Mouse (Mus musculus): ENCODE results near the gene BC028528.
"Not testable (repeated sequence)": the region's sequence is repeated elsewhere in the genome, so short reads cannot be mapped to it uniquely, and the experiment has no call there.

Gene BC028528

DNA sequence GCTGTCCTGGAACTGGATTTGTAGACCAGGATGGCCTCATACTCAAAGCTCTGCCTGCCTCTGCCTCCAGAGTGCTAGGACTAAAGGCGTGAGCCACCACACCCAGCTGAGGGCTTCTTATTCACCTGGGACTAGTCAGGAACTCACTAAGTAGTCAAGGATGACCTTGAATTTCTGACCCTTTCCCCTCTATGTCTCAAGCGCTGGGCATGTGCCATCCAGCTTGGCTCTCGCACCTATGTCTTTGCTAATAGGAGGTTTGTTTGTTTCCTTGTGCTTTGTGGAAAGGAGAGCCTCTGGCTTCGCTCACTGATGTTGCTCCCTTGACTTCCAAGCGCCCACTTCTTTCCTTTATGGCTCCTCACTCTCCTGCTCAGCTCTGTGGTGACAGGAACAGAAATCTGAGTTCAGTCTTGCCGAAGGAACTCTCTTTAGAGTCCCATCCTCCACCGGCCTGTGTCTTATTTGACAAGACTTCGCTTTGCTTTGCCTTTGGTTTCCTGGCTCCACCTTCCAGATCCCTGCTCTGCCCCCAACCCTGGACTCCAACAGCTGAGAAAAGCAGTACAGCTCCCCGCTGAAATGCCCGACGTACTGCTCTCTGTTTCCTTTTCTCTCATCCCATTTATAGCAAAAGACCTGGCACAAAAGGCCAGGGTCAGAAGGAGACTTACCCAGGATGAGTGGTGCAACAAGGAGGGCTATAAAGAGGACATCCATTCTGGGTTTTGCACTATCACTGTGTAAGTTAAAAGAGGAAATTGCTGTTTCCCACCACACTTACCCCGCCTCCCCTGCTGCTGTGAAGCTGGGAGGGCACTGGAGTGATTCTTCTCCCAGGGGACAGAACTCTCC, at the start of gene BC028528:
Gene BC028528 (minus strand): TSS at position 795 of the 855 bp plus-strand sequence.
- no peak for DNase-seq (ENCODE audit: low read depth, low spot score)

DNA sequence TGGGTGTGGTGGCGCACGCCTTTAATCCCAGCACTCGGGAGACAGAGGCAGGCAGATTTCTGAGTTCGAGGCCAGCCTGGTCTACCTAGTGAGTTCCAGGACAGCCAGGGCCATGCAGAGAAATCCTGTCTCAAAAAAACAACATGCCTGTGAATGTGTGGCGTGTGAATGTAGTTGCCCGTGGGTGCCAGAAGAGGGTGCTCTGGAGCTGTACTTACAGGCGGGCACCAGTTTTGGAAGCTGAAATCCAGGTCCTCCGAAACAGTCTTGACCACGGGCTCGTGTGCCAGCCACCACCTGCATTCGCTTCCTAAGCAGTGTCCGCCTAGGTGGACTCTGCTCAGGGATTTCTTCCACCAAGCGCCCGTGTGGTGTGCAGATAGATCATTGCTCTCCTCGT, 47.0 kb upstream of the BC028528 start:
- DNase-seq (ENCODE audit: low read depth, low spot score): no peak

DNA sequence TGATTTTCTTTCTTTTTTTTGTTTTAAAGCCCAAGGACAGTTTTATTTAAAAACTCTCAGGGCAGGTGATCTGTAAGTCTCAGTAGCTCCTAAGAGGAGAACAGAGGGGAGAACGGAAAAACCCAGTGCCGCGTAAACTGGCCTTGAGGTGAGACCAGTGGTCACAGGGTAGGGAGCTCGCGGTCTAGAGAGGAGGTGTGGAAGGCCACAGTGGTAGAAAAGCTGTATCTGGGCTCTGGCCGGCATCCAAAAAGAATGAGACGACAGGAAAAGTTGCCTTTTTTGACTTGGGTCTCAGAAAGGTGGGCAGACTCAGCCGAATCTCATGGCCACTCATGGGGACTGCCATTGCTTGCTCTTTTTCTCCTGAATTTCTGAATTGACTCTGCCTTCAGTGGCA, 46.4 kb upstream of the BC028528 start:
- no peak for DNase-seq (ENCODE audit: low read depth, low spot score)

DNA sequence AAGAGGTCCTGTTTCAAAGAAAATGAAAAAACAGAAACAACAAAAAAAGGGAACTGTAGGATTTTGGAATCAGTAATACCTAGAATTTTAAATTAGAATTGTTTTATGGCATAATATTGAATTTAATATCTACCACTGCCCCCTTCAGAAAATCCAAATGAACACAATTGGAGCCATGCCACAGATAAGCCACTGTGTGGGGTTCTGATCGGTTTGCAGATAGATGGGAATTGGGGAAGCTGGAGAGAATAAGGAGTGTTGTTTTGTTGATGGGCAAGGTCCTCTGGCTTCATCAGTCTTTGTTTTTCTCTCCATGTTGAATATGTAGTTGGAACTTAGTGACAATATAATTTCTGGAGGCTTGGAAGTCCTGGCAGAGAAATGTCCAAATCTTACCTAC, 42.6 kb upstream of the BC028528 start:
- DNase-seq (ENCODE audit: low read depth, low spot score): no peak

DNA sequence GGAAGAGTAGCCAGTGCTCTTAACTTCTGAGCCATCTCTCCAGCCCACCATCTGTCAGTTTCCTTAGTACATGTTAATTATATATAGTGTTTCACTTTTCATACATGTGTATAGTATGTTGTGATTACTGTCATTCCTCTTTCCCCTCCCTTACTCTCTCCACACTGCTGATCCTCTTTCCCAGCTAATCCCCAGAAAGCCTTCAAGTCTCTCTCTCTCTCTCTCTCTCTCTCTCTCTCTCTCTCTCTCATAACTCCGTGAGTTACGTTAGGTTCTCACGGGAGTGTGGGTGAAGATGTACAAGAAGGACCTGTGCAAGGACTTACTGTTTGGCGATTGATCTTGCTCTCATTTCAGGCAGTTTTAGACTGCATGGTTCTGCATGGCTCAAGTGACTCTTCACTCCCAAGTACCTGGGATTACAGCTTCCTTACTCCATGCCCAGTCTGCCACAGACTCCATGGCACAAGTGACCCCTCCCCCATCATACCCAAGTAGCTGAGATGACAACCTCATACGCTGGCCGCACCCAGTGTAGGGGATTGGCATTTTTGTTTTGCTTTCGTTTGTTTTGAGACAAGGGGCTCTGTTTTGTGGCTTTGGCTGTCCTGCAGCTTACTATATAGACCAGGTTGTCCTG, 41.4 kb upstream of the BC028528 start:
- DNase-seq (ENCODE audit: low read depth, low spot score): peak; percentile 80

DNA sequence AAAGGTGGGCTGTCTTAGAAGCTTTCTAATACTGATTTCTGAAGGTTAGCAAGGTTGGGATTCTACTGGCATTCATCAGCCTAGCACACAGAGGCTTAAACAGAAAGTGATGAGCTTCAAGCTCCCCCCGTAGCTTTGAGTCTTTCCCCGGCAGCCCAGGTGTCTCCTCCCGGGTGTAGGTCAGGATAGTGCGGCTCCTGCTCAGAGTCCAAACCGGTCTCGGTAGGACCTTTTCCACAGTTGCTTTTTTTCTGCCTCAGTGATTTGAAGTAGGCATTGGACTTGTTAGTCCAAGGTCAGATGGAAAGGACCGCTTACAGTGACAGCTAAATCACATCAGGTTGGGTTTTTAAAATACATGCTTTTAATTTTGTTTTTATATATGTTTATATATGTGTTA, 40.8 kb upstream of the BC028528 start:
- DNase-seq (ENCODE audit: low read depth, low spot score): no peak

DNA sequence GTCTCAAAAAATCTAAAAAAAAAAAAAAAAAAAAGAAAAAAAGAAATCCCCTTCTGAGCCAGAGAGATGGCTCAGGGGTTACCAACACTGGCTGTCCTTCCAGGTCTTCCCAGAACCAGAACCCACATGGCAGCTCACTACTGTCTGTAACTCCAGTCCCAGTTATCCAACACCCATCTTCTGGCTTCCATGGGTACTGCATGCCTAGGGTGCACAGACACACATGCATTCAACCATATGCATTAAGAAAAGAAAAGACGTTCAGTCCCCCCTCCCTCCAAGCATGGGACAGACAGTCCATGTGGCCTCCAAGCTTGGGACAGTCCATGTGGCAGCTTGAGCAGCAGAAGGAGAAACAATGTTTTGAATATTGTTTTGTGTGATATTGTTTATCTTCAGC, 40.4 kb upstream of the BC028528 start:
- DNase-seq (ENCODE audit: low read depth, low spot score): no peak

DNA sequence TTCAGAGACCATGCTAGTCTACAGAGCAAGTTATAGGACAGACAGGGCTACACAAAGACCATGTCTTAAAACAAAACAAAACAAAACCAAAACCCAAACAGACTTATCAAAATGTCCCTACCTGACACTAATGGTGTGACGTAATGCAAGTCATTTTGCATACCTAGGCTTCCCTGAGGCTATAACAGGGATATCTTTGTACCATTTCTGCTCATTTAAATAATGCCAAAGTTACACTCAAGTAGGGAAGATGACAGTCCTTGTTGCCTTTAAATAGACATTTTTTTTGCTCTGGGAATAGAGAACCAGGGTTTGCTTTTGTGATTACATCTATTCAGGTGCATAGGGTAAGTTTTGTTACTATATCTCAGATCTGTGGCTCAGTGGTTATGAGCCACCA, 39.7 kb upstream of the BC028528 start:
- DNase-seq (ENCODE audit: low read depth, low spot score): no peak

DNA sequence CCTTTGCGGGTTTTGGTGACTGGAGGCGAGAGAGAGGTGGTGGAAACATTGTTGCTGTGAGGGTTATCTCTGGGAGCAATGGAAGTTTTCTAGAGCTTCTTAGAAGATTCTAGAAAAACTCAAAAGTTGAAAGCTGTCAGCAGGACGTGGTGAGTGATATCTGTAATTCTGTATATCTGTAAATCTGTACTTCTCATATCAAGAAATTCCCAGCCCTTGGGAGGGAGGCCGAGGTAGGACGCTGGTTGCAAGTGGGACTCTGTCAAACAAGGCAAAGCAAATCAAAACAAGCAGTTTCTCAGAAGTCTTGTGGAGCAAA, 38.6 kb upstream of the BC028528 start:
- DNase-seq (ENCODE audit: low read depth, low spot score): no peak

DNA sequence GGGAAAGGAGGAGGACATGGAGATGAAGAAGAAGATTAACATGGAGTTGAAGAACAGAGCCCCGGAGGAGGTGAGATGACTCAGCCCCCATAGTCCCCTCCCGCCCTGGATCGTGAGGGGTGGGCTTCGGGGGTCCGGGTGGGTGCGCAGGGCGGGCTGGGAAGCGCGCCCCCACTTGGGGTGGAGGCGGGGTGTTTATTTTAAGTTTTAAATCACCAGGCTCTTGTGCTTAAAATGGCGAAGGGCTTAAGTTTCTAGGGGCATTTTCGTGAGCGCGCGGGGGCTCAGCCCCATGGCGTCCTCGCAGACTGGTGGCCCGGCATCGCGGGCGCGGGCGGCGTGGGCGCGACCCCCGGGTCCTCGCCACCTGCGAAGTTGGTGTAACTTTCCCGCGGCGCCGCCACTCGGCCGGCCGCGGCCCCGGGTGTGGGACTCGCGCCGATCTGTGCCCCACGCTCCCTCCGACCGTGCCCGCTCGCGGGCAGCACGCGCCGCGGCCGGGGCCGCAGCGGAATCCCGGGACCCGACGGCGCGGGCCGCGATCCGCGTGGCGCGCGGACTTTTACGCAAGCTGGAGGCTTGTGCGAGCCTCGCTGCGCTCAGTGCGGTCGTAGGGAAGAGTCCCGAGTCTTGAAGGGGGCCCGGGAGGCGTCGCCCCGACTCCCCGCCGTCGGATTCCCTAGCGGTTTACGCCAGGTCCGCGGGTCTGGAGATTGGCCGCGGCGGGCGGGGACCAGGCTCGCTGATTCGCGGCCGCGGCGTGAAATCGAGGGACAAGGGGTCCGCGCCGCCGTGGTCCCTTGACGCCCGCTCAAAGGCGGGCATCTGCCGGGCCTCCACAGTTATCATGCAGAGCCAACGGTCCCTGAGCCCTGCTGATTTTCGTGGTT, 38.0 kb upstream of the BC028528 start:
- DNase-seq (ENCODE audit: low read depth, low spot score): peak; percentile 40

DNA sequence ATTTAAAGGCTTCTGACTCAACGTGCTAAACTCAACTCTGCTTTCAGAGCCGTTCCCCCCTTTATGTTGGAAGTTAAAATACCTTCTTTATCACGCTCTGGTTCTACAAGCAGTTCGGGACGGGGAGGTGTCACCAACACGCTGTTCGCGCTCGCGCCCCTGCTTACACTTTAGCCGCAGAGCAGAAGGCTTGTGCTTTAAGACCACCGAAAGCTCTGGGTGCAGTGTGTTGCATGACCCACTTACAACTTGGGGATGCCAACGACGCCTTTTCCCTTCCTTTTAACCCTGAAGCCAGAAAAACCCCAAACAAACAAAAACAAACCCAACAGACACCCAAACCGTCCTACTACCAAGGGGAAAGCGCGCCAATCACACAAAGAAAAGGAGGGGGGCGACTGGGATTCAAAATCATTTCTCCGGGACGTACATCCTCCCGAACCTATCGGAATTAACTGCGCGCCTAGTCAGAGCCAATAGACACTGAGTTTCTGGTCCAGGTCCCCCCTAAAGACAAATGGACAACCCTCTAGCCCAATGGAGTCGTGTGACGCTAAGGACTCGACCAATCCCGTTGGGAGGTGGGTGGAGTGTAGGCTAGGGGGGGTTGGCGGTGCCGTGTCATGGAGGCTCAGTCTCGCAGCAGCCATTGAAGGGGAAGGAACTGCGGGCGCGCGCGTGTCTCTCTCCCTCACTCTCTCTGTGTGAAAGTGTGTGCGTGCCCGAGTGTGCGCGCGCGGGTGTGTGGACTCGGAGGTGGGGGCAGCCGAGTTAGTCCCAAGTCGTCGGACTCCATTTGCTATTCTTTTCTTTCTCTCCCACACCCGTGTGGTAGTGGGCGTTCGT, 37.1 kb upstream of the BC028528 start, which contains the start of gene Anp32e:
Gene Anp32e (plus strand): TSS at position 589 of the 846 bp plus-strand sequence.
- peak; percentile 99 for DNase-seq (ENCODE audit: low read depth, low spot score)

DNA sequence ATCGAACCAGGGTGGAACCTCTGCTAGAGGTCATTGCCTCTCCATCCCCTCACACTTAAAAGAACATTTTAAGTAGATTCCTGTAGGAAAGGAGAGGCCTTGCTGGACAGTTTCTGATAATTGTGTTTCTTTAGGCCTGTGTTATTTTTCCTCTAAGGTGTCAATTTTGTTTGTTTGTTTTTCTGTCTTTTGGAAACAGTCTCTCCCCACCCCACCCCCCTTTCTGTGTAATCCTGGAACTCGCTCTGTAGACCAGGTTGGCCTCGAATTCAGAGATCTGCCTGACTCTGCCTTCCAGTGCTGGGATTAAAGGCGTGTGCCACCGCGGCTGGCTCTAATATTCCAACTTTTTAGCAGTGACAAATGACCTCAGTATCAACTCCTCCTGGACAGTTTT, 36.5 kb upstream of the BC028528 start:
- no peak for DNase-seq (ENCODE audit: low read depth, low spot score)

DNA sequence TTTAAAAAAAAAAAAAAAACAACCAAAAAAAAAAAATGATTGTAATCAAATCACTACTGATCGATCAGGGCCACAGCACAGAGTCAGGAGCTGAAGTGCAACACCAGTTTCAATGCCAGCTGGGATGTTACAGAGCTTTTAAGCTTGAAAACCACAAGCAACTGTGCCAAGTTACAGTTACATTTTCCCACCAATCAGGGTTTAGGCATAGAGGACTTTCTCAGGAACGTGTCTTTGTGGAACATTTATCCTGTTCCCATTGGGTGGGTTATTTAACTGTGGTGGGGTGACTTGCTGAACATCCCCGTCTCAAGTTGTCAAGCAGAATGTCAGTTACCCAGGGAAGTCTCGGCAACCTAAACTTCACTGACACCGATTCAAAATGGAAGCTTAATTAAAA, 33.3 kb upstream of the BC028528 start:
- DNase-seq (ENCODE audit: low read depth, low spot score): no peak

DNA sequence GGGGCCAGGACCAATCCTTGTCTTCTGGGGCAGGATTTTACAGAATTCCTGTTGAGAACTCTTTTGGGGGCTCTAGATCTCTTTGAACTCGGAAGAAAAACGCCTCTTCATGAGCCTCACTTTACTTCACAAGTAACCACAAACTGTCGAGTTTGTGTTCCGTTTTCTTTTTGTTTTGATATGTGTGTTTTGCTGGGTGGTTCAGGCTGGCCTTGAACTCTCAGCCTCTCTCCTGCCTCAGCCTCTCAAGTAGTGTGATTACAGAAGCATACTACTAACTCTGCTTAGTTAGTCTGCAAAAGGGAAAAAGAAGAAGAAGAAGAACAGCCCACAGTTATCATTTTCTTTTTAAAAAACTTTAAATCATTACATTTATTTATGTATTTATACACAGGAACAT, 32.4 kb upstream of the BC028528 start:
- DNase-seq (ENCODE audit: low read depth, low spot score): no peak

DNA sequence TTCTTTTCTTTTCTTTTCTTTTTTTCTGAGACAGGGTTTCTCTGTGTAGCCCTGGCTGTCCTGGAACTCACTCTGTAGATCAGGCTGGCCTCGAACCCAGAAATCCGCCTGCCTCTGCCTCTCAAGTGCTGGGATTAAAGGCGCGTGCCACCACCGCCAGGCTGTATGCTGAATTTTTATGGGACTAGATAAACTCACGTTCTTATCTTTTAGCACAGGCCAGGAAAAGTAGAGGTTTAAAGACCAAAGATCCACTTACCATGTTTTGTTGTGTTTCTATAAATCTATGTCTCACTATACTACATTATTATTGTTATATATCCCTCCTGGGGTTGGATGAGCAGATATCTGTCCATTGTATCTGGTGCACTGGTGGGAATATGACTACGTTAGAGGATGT, 31.6 kb upstream of the BC028528 start:
- DNase-seq (ENCODE audit: low read depth, low spot score): not testable (repeated sequence)

DNA sequence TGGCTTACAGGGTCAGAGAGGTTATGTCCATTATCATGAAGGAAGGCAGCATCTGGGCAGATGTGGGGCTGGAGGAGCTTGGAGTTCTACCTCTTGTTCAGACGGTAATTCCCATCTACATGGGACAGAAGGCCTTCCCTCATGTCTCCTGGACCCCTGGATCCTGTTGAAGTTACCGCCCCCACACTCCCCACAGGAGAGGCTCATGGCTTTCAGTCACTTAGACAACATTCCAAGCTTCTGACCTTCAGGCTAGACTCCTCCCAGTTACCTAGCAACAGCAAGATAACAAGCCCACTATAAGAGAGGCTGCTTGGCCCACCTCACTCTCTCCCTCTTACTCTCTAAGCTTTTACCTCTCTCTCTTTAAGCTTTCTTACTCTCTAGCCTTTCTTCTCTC, 28.7 kb upstream of the BC028528 start:
- DNase-seq (ENCODE audit: low read depth, low spot score): not testable (repeated sequence)

DNA sequence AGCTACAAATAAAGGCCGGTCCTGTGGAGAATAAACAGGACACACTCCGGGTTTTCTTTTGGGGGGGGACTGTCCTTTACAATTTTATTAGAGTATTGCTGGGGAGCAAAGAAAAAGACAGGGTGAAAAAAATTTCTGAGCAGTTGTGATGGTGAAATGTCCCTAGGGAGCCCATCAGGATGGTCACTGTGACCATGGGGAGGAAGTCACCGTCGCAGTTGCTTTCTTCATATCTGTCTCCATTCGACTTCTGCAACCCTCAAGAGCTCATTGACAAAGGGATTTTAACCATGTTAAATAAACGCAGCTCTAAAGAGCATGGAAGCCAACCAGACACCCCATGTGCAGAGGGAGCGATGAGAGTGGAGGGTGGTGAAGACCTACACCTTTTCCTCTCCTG, 25.0 kb upstream of the BC028528 start:
- no peak for DNase-seq (ENCODE audit: low read depth, low spot score)

DNA sequence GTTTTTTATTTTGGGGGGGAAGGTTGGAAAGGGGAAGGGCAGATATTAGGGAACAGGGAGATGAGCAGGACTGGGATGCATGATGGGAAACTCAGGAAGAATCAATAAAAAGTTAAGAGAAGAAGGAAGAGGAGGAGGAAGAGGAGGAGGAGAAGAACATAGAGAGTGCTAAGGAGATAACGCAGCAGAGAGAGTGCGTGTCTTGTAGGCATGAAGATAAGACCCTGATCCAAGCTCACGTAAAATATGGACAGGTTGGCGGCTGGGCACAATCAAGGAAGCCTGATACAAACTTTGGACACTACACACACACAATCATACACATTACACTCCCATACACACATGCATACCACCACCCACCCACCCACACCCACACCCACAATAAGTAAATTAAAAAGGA, 22.9 kb upstream of the BC028528 start:
- no peak for DNase-seq (ENCODE audit: low read depth, low spot score)

DNA sequence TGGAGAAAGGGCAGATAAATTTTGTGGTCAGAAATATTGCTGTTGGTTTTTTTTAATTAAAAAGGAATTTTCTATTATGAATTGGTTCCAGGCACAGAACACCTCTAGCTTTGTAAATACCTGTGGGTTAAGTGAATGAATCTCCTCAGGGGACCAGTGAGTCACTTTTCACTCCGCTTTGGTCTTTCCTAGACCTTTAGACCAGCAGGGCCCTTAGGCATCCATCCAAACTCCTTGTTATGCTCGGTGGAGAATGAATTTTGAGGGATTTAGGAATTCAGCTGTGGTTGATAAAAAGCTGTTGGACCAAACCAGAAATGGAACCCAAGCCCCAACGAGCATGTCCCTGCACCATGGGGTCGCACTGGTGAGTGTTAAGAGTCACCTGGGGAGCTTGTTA, 15.8 kb upstream of the BC028528 start:
- DNase-seq (ENCODE audit: low read depth, low spot score): no peak

DNA sequence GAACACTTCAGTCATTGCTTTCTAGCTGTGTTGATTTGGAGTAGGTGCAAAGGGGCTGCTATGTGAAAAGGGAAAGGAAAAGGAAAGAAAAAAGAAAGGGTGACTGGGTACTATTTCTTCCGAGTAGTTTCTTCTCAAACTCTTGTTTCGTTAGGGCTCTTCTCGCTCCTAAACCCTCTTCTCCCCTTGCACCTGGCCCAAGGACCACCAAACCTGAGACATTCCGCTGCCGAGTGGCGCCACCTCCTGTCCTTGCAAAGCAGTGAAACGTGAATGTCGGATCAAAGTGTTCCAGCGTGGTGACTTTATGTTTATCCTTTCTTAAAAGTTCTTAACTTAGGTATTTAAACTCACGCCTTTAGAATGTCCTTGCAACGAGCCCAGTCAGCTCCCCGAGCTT, 15.1 kb upstream of the BC028528 start:
- no peak for DNase-seq (ENCODE audit: low read depth, low spot score)

DNA sequence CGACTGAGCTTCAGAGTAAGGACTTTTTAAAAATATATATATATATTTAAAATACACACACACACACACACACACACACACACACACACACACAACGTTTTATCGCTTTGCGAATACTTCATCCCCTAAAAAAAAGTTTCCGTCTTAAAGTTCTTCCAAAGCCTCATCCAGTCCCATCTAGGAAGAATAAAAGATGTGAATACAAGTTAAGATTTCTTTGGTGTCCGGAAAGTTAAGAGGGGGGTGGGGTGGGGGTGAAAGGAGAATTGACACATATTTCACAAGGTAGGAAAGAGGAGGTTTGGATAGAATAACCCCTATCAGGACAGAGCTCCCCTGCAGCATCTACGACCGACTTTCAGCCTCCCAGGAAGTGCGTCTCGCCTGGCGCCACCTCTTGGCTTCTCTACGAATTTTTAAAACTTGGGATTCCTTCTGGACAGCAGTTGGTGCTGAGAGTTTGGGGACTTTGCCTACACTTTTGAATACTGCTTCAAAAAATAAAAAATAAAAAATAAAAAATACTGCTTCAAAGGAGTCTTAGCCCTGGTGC, 14.2 kb upstream of the BC028528 start:
- DNase-seq (ENCODE audit: low read depth, low spot score): no peak

Data from retina, postnatal 7 days (tissue).